Mouse (Mus musculus) stomach, postnatal 0 days (tissue): ENCODE measurements at regions not wholly inside any gene's neighbourhood (a gene's known extent, or its start where the extent isn't known, plus 50 kb on each side); places are given as distances from the start of the nearest gene placed in this dataset.

Experiments used
- CTCF ChIP-seq: IDR thresholded peaks from 2 replicates; pipeline ENCODE4 v1.5.1; 2016; ENCODE audit warnings: antibody characterized with exemption, low read depth, mild to moderate bottlenecking, moderate library complexity
- EP300 ChIP-seq: optimal IDR thresholded peaks from 2 replicates; pipeline ENCODE3; 2016; ENCODE audit warnings: antibody characterized with exemption

DNA sequence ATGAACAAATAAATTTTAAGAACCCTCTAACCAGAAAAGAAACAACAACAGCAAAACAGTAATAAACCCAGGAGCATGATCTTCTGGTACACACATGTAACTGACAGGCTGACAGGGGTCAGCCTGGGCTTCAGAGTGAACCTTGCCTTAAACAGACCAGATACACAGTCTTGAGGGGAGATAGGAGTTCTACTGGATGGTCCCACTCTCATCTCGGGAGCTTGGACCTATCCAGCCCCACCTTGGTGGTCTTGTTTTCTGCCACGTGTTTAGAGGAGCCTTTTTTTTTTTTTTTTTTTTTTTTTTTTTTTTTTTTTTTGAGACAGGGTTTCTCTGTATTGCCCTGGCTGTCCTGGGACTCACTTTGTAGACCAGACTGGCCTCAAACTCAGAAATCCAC, 54.9 kb upstream of the Cux1 start:
- TF ChIP-seq EP300, result no peak
- no peak for TF ChIP-seq CTCF
